Mouse (Mus musculus) neural tube, embryonic 11.5 days (tissue): ENCODE results near the gene Clic5. TPM values are rescaled to one million over a fixed set of nuclear protein-coding genes. Genes with fewer than 3 reads are reported as not detected.

Experiments used
- ATAC-seq: fragments of 200-750 bp; cut with Nextera tagmentation; 2 replicates; pipeline ENCODE4 v1.8.0; 2017; ENCODE audit warnings: moderate number of reproducible peaks, mild to moderate bottlenecking, moderate TSS enrichment, moderate library complexity; ENCODE audit not compliant: insufficient read depth, low FRiP score, low TSS enrichment
- DNase-seq: peaks from one replicate; pipeline ENCODE4 v3.0.0-alpha.2; 2015; ENCODE audit warnings: low spot score
- H3K27ac ChIP-seq: fragments of 300-500 bp; sonication (generic); 2 replicates; pipeline ENCODE4 v1.5.1; 2014; ENCODE audit warnings: low read depth, mild to moderate bottlenecking, low read length
- H3K27me3 ChIP-seq: fragments of 300-500 bp; sonication (generic); 2 replicates; pipeline ENCODE4 v1.6.1; 2014; ENCODE audit warnings: mild to moderate bottlenecking, low read length, mixed read lengths; ENCODE audit not compliant: control insufficient read depth, insufficient read depth
- H3K36me3 ChIP-seq: fragments of 300-500 bp; sonication (generic); 2 replicates; pipeline ENCODE4 v1.6.1; 2014; ENCODE audit warnings: mild to moderate bottlenecking, low read length, moderate library complexity, mixed read lengths; ENCODE audit not compliant: control insufficient read depth, insufficient read depth
- H3K4me1 ChIP-seq: fragments of 300-500 bp; sonication (generic); 2 replicates; pipeline ENCODE4 v1.6.1; 2014; ENCODE audit warnings: low read length, mixed read lengths; ENCODE audit not compliant: control insufficient read depth, insufficient read depth
- H3K4me2 ChIP-seq: fragments of 300-500 bp; sonication (generic); 2 replicates; pipeline ENCODE4 v1.6.1; 2014; ENCODE audit warnings: low read depth, mild to moderate bottlenecking, moderate library complexity
- H3K4me3 ChIP-seq: fragments of 300-500 bp; sonication (generic); 2 replicates; pipeline ENCODE4 v1.5.1; 2014; ENCODE audit warnings: low read depth, low read length
- H3K9ac ChIP-seq: fragments of 300-500 bp; sonication (generic); 2 replicates; pipeline ENCODE4 v1.6.1; 2014; ENCODE audit warnings: mild to moderate bottlenecking, low read length
- H3K9me3 ChIP-seq: fragments of 300-500 bp; sonication (generic); 2 replicates; pipeline ENCODE4 v1.6.1; 2016; ENCODE audit warnings: low read length; ENCODE audit not compliant: control insufficient read depth
- WGBS: fragments of 180-500 bp; shearing (Covaris S2); extraction: QIAGEN DNeasy Blood & Tissue Kit; methylation state at CpG from one replicate; pipeline ENCODE4 v1.1.7; 2014; 5-methylcytosine and 5-hydroxymethylcytosine counted together
- polyA plus RNA-seq: library from polyadenylated mRNA; unstranded; fragments of >200 nt; fragmentation: Nextera tagmentation; extraction: Ambion mirVana; gene quantifications from 2 replicates; pipeline ENCODE4 v1.2.1, GENCODE M21; 2014

Clic5 gene
- polyA plus RNA-seq, 1 experiment from 2014 or later = 0.23 TPM

- no peaks in the 10 kb centered on the region for H3K4me1 ChIP-seq
- no peaks in the 10 kb centered on the region for H3K27me3 ChIP-seq
- H3K4me3 ChIP-seq = no peak overlapping the region
- no peaks in the 10 kb centered on the region for H3K36me3 ChIP-seq
- no peak overlapping the region for H3K4me2 ChIP-seq
- ATAC-seq (0 out of 2 replicates have a peak, but pooled peaks have one; percentile 41), DNase-seq (peak; percentile 39)
- H3K9me3 ChIP-seq = no peaks in the 10 kb centered on the region
- no peak overlapping the region for H3K27ac ChIP-seq
- no peak overlapping the region for H3K9ac ChIP-seq
- WGBS = 25% methylated on average over 10 of the region's 10 CpGs
Observed at GRCm38 (mm10) chr17:44239030-44239721, 50.8 kb downstream of the Clic5 start.

GRCm38 (mm10) chr17:44240742-44241141 is 52.4 kb downstream of the Clic5 start:
- no peak for ATAC-seq
- WGBS = 98% methylated on average over 2 of the region's 2 CpGs
- Histone ChIP-seq H3K4me3 (no peak overlapping the region), H3K27me3 (no peaks in the 10 kb centered on the region), H3K9me3 (no peaks in the 10 kb centered on the region), H3K9ac (no peak overlapping the region), H3K36me3 (no peaks in the 10 kb centered on the region), H3K4me2 (no peak overlapping the region), H3K27ac (no peak overlapping the region), H3K4me1 (no peaks in the 10 kb centered on the region)
- no peak for DNase-seq

GRCm38 (mm10) chr17:44244096-44244495 is 55.7 kb downstream of the Clic5 start:
- H3K27ac ChIP-seq = no peak overlapping the region
- H3K27me3 ChIP-seq = no peaks in the 10 kb centered on the region
- no peaks in the 10 kb centered on the region for H3K4me1 ChIP-seq
- no peak overlapping the region for H3K9ac ChIP-seq
- DNase-seq = no peak
- H3K36me3 ChIP-seq = no peaks in the 10 kb centered on the region
- ATAC-seq = no peak
- H3K9me3 ChIP-seq = no peaks in the 10 kb centered on the region
- no peak overlapping the region for H3K4me3 ChIP-seq
- no peak overlapping the region for H3K4me2 ChIP-seq
- 32% methylated on average over 5 of the region's 5 CpGs for WGBS

- no peaks in the 10 kb centered on the region for H3K36me3 ChIP-seq
- H3K4me1 ChIP-seq = no peaks in the 10 kb centered on the region
- DNase-seq (no peak), ATAC-seq (no peak)
- no peaks in the 10 kb centered on the region for H3K27me3 ChIP-seq
- H3K4me3 ChIP-seq = no peak overlapping the region
- 31% methylated on average over 7 of the region's 7 CpGs for WGBS
- H3K27ac ChIP-seq = no peak overlapping the region
- no peak overlapping the region for H3K4me2 ChIP-seq
- no peaks in the 10 kb centered on the region for H3K9me3 ChIP-seq
- no peak overlapping the region for H3K9ac ChIP-seq
Observed at GRCm38 (mm10) chr17:44244625-44245024, 56.2 kb downstream of the Clic5 start.

- H3K4me2 ChIP-seq = no peak overlapping the region
- no peaks in the 10 kb centered on the region for H3K36me3 ChIP-seq
- H3K27me3 ChIP-seq = no peaks in the 10 kb centered on the region
- DNase-seq (no peak), ATAC-seq (no peak)
- no peaks in the 10 kb centered on the region for H3K4me1 ChIP-seq
- H3K9me3 ChIP-seq = no peaks in the 10 kb centered on the region
- no peak overlapping the region for H3K9ac ChIP-seq
- no peak overlapping the region for H3K4me3 ChIP-seq
- H3K27ac ChIP-seq = no peak overlapping the region
- 74% methylated on average over 9 of the region's 9 CpGs for WGBS
Observed at GRCm38 (mm10) chr17:44246153-44246700, 57.8 kb downstream of the Clic5 start.

GRCm38 (mm10) chr17:44249544-44249943 is 61.2 kb downstream of the Clic5 start:
- Histone ChIP-seq H3K4me3 (no peak overlapping the region), H3K27ac (no peak overlapping the region), H3K27me3 (no peaks in the 10 kb centered on the region), H3K9me3 (no peaks in the 10 kb centered on the region), H3K4me1 (no peaks in the 10 kb centered on the region), H3K4me2 (no peak overlapping the region), H3K9ac (no peak overlapping the region), H3K36me3 (no peaks in the 10 kb centered on the region)
- DNase-seq = no peak
- 92% methylated on average over 4 of the region's 4 CpGs for WGBS
- ATAC-seq = no peak

- Histone ChIP-seq H3K4me2 (no peak overlapping the region), H3K4me3 (no peak overlapping the region), H3K9ac (no peak overlapping the region), H3K27ac (no peak overlapping the region), H3K27me3 (no peaks in the 10 kb centered on the region), H3K36me3 (no peaks in the 10 kb centered on the region), H3K4me1 (no peaks in the 10 kb centered on the region), H3K9me3 (no peaks in the 10 kb centered on the region)
- ATAC-seq (no peak), DNase-seq (no peak)
- WGBS = 67% methylated on average over 3 of the region's 3 CpGs
Observed at GRCm38 (mm10) chr17:44252653-44253052, 64.3 kb downstream of the Clic5 start.

GRCm38 (mm10) chr17:44254698-44255097 is 66.3 kb downstream of the Clic5 start:
- Histone ChIP-seq H3K27me3 (no peaks in the 10 kb centered on the region), H3K4me3 (no peak overlapping the region), H3K9me3 (no peaks in the 10 kb centered on the region), H3K27ac (no peak overlapping the region), H3K4me2 (no peak overlapping the region), H3K4me1 (no peaks in the 10 kb centered on the region), H3K36me3 (no peaks in the 10 kb centered on the region), H3K9ac (no peak overlapping the region)
- no peak for ATAC-seq
- 70% methylated on average over 8 of the region's 8 CpGs for WGBS
- no peak for DNase-seq

- no peak overlapping the region for H3K4me2 ChIP-seq
- H3K9ac ChIP-seq = no peak overlapping the region
- DNase-seq (peak; percentile 80), ATAC-seq (no peak)
- no peak overlapping the region for H3K27ac ChIP-seq
- no peaks in the 10 kb centered on the region for H3K27me3 ChIP-seq
- no peaks in the 10 kb centered on the region for H3K4me1 ChIP-seq
- no peaks in the 10 kb centered on the region for H3K9me3 ChIP-seq
- WGBS = 6% methylated on average over 6 of the region's 6 CpGs
- no peaks in the 10 kb centered on the region for H3K36me3 ChIP-seq
- H3K4me3 ChIP-seq = no peak overlapping the region
Observed at GRCm38 (mm10) chr17:44256583-44256982, 68.2 kb downstream of the Clic5 start.
